Mouse (Mus musculus) kidney, embryonic 15.5 days (tissue): ENCODE measurements around the gene Pnp. TPM values are rescaled to one million over a fixed set of nuclear protein-coding genes. Genes with fewer than 3 reads are reported as not detected.
"Not testable (repeated sequence)": the region's sequence is repeated elsewhere in the genome, so short reads cannot be mapped to it uniquely, and the experiment has no call there.

Source experiments
- ATAC-seq: fragments of 200-750 bp; cut with Nextera tagmentation; replicated peaks from 2 replicates; pipeline ENCODE4 v1.8.0; 2017; ENCODE audit warnings: moderate TSS enrichment; ENCODE audit not compliant: low FRiP score
- H3K27ac ChIP-seq: fragments of 300-500 bp; sonication (generic); 2 replicates; pipeline ENCODE4 v1.5.1; 2015; ENCODE audit warnings: mild to moderate bottlenecking, inconsistent platforms
- H3K27me3 ChIP-seq: fragments of 300-500 bp; sonication (generic); 2 replicates; pipeline ENCODE4 v1.6.1; 2015; ENCODE audit warnings: inconsistent platforms
- H3K36me3 ChIP-seq: fragments of 300-500 bp; sonication (generic); 2 replicates; pipeline ENCODE4 v1.6.1; 2015; ENCODE audit warnings: inconsistent platforms
- H3K4me1 ChIP-seq: fragments of 300-500 bp; sonication (generic); 2 replicates; pipeline ENCODE4 v1.6.1; 2015; ENCODE audit warnings: inconsistent platforms
- H3K4me2 ChIP-seq: fragments of 300-500 bp; sonication (generic); 2 replicates; pipeline ENCODE4 v1.6.1; 2015; ENCODE audit warnings: moderate library complexity, mild to moderate bottlenecking, inconsistent platforms
- H3K4me3 ChIP-seq: fragments of 300-500 bp; sonication (generic); replicated peaks from 2 replicates; pipeline ENCODE4 v1.5.1; 2015; ENCODE audit warnings: mild to moderate bottlenecking, inconsistent platforms
- H3K9ac ChIP-seq: fragments of 300-500 bp; sonication (generic); 2 replicates; pipeline ENCODE4 v1.6.1; 2015; ENCODE audit warnings: mild to moderate bottlenecking, inconsistent platforms
- H3K9me3 ChIP-seq: fragments of 300-500 bp; sonication (generic); replicated peaks from 2 replicates; pipeline ENCODE4 v1.6.1; 2016; ENCODE audit warnings: inconsistent platforms
- WGBS: fragments of 180-500 bp; shearing (Covaris S2); methylation state at CpG from one replicate; pipeline ENCODE4 v1.1.7; 2015; ENCODE audit warnings: mixed read lengths; 5-methylcytosine and 5-hydroxymethylcytosine counted together
- polyA plus RNA-seq: library from polyadenylated mRNA; unstranded; fragments of >200 nt; fragmentation: Nextera tagmentation; extraction: Ambion mirVana; gene quantifications from 2 replicates; pipeline ENCODE4 v1.2.1, GENCODE M21; 2015

The Pnp gene
- polyA plus RNA-seq, 1 experiment from 2014 or later: 74.3 TPM

- no peaks in the 10 kb centered on the region for H3K9me3 ChIP-seq
- H3K36me3 ChIP-seq: no peaks in the 10 kb centered on the region
- H3K27me3 ChIP-seq: no peaks in the 10 kb centered on the region
- no peak overlapping the region for H3K9ac ChIP-seq
- no peak overlapping the region for H3K27ac ChIP-seq
- H3K4me2 ChIP-seq: no peak overlapping the region
- no peaks in the 10 kb centered on the region; the same call in 1 of the 2 replicates for H3K4me1 ChIP-seq
- no peak overlapping the region for H3K4me3 ChIP-seq
- no peak for ATAC-seq
- 59% methylated on average over 5 of the region's 5 CpGs for WGBS
Measured at GRCm38 (mm10) chr14:50968216-50968980, 37.5 kb downstream of the Pnp start.

- Histone ChIP-seq H3K27ac (no peak overlapping the region), H3K36me3 (no peaks in the 10 kb centered on the region), H3K9ac (no peak overlapping the region), H3K4me1 (no peaks in the 10 kb centered on the region; the same call in 1 of the 2 replicates), H3K4me2 (no peak overlapping the region), H3K27me3 (no peaks in the 10 kb centered on the region), H3K9me3 (no peaks in the 10 kb centered on the region), H3K4me3 (no peak overlapping the region)
- 12% methylated on average over 1 of the region's 1 CpGs for WGBS
- ATAC-seq: no peak
Measured at GRCm38 (mm10) chr14:50969041-50969440, 38.2 kb downstream of the Pnp start.

- no peak overlapping the region for H3K4me3 ChIP-seq
- H3K27me3 ChIP-seq: no peaks in the 10 kb centered on the region
- H3K4me2 ChIP-seq: no peak overlapping the region
- H3K9me3 ChIP-seq: no peaks in the 10 kb centered on the region
- H3K36me3 ChIP-seq: no peaks in the 10 kb centered on the region
- no peak overlapping the region for H3K9ac ChIP-seq
- no peaks in the 10 kb centered on the region; the same call in 1 of the 2 replicates for H3K4me1 ChIP-seq
- ATAC-seq: no peak
- 39% methylated on average over 12 of the region's 12 CpGs for WGBS
- H3K27ac ChIP-seq: no peak overlapping the region
Measured at GRCm38 (mm10) chr14:50969558-50970544, 39.0 kb downstream of the Pnp start.

GRCm38 (mm10) chr14:50970822-50971221, 39.9 kb downstream of the Pnp start:
- no peaks in the 10 kb centered on the region; the same call in 1 of the 2 replicates for H3K4me1 ChIP-seq
- H3K9me3 ChIP-seq: no peaks in the 10 kb centered on the region
- H3K4me3 ChIP-seq: no peak overlapping the region
- no peak overlapping the region for H3K4me2 ChIP-seq
- no peak overlapping the region for H3K9ac ChIP-seq
- no peak for ATAC-seq
- H3K27ac ChIP-seq: no peak overlapping the region
- H3K36me3 ChIP-seq: no peaks in the 10 kb centered on the region
- WGBS: 76% methylated on average over 1 of the region's 1 CpGs
- no peaks in the 10 kb centered on the region for H3K27me3 ChIP-seq

GRCm38 (mm10) chr14:50973054-50973453, 42.2 kb downstream of the Pnp start:
- not testable (repeated sequence) for H3K4me2 ChIP-seq, H3K9me3 ChIP-seq, H3K4me1 ChIP-seq, H3K9ac ChIP-seq, H3K36me3 ChIP-seq, H3K27me3 ChIP-seq, H3K27ac ChIP-seq, ATAC-seq, H3K4me3 ChIP-seq
- 92% methylated on average over 5 of the region's 5 CpGs for WGBS

- Histone ChIP-seq H3K9me3 (no peaks in the 10 kb centered on the region), H3K4me2 (no peak overlapping the region), H3K4me3 (no peak overlapping the region), H3K4me1 (peaks cover 8% of the 10 kb centered on the region), H3K27ac (no peak overlapping the region), H3K27me3 (no peaks in the 10 kb centered on the region), H3K36me3 (no peaks in the 10 kb centered on the region), H3K9ac (no peak overlapping the region)
- 32% methylated on average over 4 of the region's 4 CpGs for WGBS
- no peak for ATAC-seq
Measured at GRCm38 (mm10) chr14:50973700-50974099, 42.8 kb downstream of the Pnp start.

GRCm38 (mm10) chr14:50975001-50975400, 44.1 kb downstream of the Pnp start:
- Histone ChIP-seq H3K4me1 (peaks cover 21% of the 10 kb centered on the region), H3K27me3 (no peaks in the 10 kb centered on the region), H3K9ac (no peak overlapping the region), H3K9me3 (no peaks in the 10 kb centered on the region), H3K36me3 (no peaks in the 10 kb centered on the region), H3K4me2 (no peak overlapping the region), H3K4me3 (no peak overlapping the region), H3K27ac (no peak overlapping the region)
- 69% methylated on average over 5 of the region's 5 CpGs for WGBS
- no peak for ATAC-seq

- Histone ChIP-seq H3K27me3 (no peaks in the 10 kb centered on the region), H3K27ac (no peak overlapping the region), H3K4me2 (peak overlapping the region; percentile 2; the same call in 1 of the 2 replicates), H3K9me3 (no peaks in the 10 kb centered on the region), H3K4me1 (peaks cover 29% of the 10 kb centered on the region), H3K4me3 (no peak overlapping the region), H3K9ac (no peak overlapping the region), H3K36me3 (no peaks in the 10 kb centered on the region)
- ATAC-seq: no peak
- WGBS: 21% methylated on average over 9 of the region's 9 CpGs
Measured at GRCm38 (mm10) chr14:50976674-50977073, 45.8 kb downstream of the Pnp start.

- H3K27me3 ChIP-seq, H3K9ac ChIP-seq, H3K4me2 ChIP-seq, ATAC-seq, H3K9me3 ChIP-seq, H3K36me3 ChIP-seq, H3K4me3 ChIP-seq: not testable (repeated sequence)
- Histone ChIP-seq H3K27ac (0 out of 2 replicates have a peak overlapping the region, but pooled peaks have one; percentile 27), H3K4me1 (peaks cover 32% of the 10 kb centered on the region)
- 80% methylated on average over 6 of the region's 6 CpGs for WGBS
Measured at GRCm38 (mm10) chr14:50978451-50978850, 47.6 kb downstream of the Pnp start.

- no peaks in the 10 kb centered on the region for H3K36me3 ChIP-seq
- H3K9ac ChIP-seq: no peak overlapping the region
- H3K4me2 ChIP-seq: no peak overlapping the region
- H3K27me3 ChIP-seq: no peaks in the 10 kb centered on the region
- H3K4me3 ChIP-seq: no peak overlapping the region
- peak overlapping the region; percentile 74 for H3K27ac ChIP-seq
- peak; percentile 29; the same call in 1 of the 2 replicates for ATAC-seq
- H3K9me3 ChIP-seq: no peaks in the 10 kb centered on the region
- peaks cover 32% of the 10 kb centered on the region for H3K4me1 ChIP-seq
Measured at GRCm38 (mm10) chr14:50979631-50980030, 48.7 kb downstream of the Pnp start.

- 14% methylated on average over 2 of the region's 2 CpGs for WGBS
- Histone ChIP-seq H3K4me1 (peaks cover 32% of the 10 kb centered on the region), H3K27ac (peak overlapping the region; percentile 82), H3K27me3 (no peaks in the 10 kb centered on the region), H3K36me3 (no peaks in the 10 kb centered on the region), H3K4me2 (no peak overlapping the region), H3K9me3 (no peaks in the 10 kb centered on the region), H3K4me3 (no peak overlapping the region), H3K9ac (no peak overlapping the region)
- ATAC-seq: peak; percentile 79
Measured at GRCm38 (mm10) chr14:50981207-50981606, 50.3 kb downstream of the Pnp start.

- ATAC-seq: no peak; the same call in 1 of the 2 replicates
- peaks cover 27% of the 10 kb centered on the region for H3K4me1 ChIP-seq
- H3K27ac ChIP-seq: peak overlapping the region; percentile 41; the same call in 1 of the 2 replicates
- H3K9ac ChIP-seq: no peak overlapping the region
- H3K9me3 ChIP-seq: no peaks in the 10 kb centered on the region
- H3K4me2 ChIP-seq: no peak overlapping the region
- H3K36me3 ChIP-seq: no peaks in the 10 kb centered on the region
- H3K4me3 ChIP-seq: no peak overlapping the region
- H3K27me3 ChIP-seq: no peaks in the 10 kb centered on the region
- 51% methylated on average over 5 of the region's 5 CpGs for WGBS
Measured at GRCm38 (mm10) chr14:50981837-50982236, 51.0 kb downstream of the Pnp start.
